Mouse (Mus musculus) lung, embryonic 14.5 days (tissue): Measurements from ENCODE around the gene Pik3r1. TPM values are rescaled to one million over a fixed set of nuclear protein-coding genes. Genes with fewer than 3 reads are reported as not detected.

Source experiments
- ATAC-seq: fragments of 200-750 bp; cut with Nextera tagmentation; 2 replicates; pipeline ENCODE4 v1.8.0; 2017; ENCODE audit warnings: mild to moderate bottlenecking, moderate TSS enrichment, moderate library complexity; ENCODE audit not compliant: insufficient read depth
- DNase-seq: peaks from one replicate; pipeline ENCODE4 v3.0.0-alpha.2; 2015
- H3K27ac ChIP-seq: fragments of 300-500 bp; sonication (generic); 2 replicates; pipeline ENCODE4 v1.5.1; 2014; ENCODE audit warnings: low read depth, mild to moderate bottlenecking, moderate library complexity
- H3K27me3 ChIP-seq: fragments of 300-500 bp; sonication (generic); 2 replicates; pipeline ENCODE4 v1.6.1; 2014; ENCODE audit warnings: low read length, control low read depth; ENCODE audit not compliant: insufficient read depth
- H3K36me3 ChIP-seq: fragments of 300-500 bp; sonication (generic); 2 replicates; pipeline ENCODE4 v1.6.1; 2014; ENCODE audit warnings: control low read depth; ENCODE audit not compliant: insufficient read depth
- H3K4me1 ChIP-seq: fragments of 300-500 bp; sonication (generic); 2 replicates; pipeline ENCODE4 v1.6.1; 2014; ENCODE audit warnings: antibody characterized with exemption, control low read depth; ENCODE audit not compliant: insufficient read depth
- H3K4me2 ChIP-seq: fragments of 300-500 bp; sonication (generic); 2 replicates; pipeline ENCODE4 v1.6.1; 2014; ENCODE audit warnings: mild to moderate bottlenecking
- H3K4me3 ChIP-seq: fragments of 300-500 bp; sonication (generic); 2 replicates; pipeline ENCODE4 v1.5.1; 2014; ENCODE audit warnings: low read depth, low read length
- H3K9ac ChIP-seq: fragments of 300-500 bp; sonication (generic); 2 replicates; pipeline ENCODE4 v1.6.1; 2014
- H3K9me3 ChIP-seq: fragments of 300-500 bp; sonication (generic); 2 replicates; pipeline ENCODE4 v1.6.1; 2016; ENCODE audit warnings: low read depth, low read length, control low read depth
- CTCF ChIP-seq: IDR thresholded peaks from 2 replicates; pipeline ENCODE4 v1.5.1; 2016; ENCODE audit warnings: antibody characterized with exemption, low read depth
- WGBS: fragments of 180-500 bp; shearing (Covaris S2); extraction: QIAGEN DNeasy Blood & Tissue Kit; methylation state at CpG from one replicate; pipeline ENCODE4 v1.1.7; 2014; 5-methylcytosine and 5-hydroxymethylcytosine counted together
- polyA plus RNA-seq: library from polyadenylated mRNA; unstranded; fragments of >200 nt; fragmentation: Nextera tagmentation; extraction: Ambion mirVana; gene quantifications from 2 replicates; pipeline ENCODE4 v1.2.1, GENCODE M21; 2014

Gene Pik3r1
- polyA plus RNA-seq, 1 experiment from 2014 or later, result 33.4 TPM

GRCm38 (mm10) chr13:101692239-101692784 is 75.7 kb downstream of the Pik3r1 start:
- WGBS, result 42% methylated on average over 17 of the region's 17 CpGs
- ATAC-seq, result peak; percentile 36
- peak overlapping the region; percentile 86 for H3K4me2 ChIP-seq
- H3K4me1 ChIP-seq, result peaks cover 10% of the 10 kb centered on the region
- peak overlapping the region; percentile 58 for H3K27ac ChIP-seq
- peak overlapping the region; percentile 24 for H3K4me3 ChIP-seq
- peak; percentile 54 for DNase-seq
- H3K27me3 ChIP-seq, result no peaks in the 10 kb centered on the region
- TF ChIP-seq CTCF, result no peak
- H3K9me3 ChIP-seq, result no peaks in the 10 kb centered on the region
- H3K36me3 ChIP-seq, result peaks cover 22% of the 10 kb centered on the region
- H3K9ac ChIP-seq, result no peak overlapping the region; the same call in 1 of the 2 replicates

- WGBS, result 68% methylated on average over 6 of the region's 6 CpGs
- Histone ChIP-seq H3K9me3 (no peaks in the 10 kb centered on the region), H3K4me3 (peak overlapping the region; percentile 24; the same call in 1 of the 2 replicates), H3K36me3 (peaks cover 28% of the 10 kb centered on the region), H3K27ac (no peak overlapping the region), H3K4me2 (peak overlapping the region; percentile 86), H3K4me1 (peaks cover 10% of the 10 kb centered on the region), H3K9ac (peak overlapping the region; percentile 30), H3K27me3 (no peaks in the 10 kb centered on the region)
- DNase-seq (no peak), ATAC-seq (no peak)
- TF ChIP-seq CTCF, result no peak
Measured at GRCm38 (mm10) chr13:101691669-101692068, 76.3 kb downstream of the Pik3r1 start.

- Histone ChIP-seq H3K4me1 (peaks cover 10% of the 10 kb centered on the region), H3K4me3 (peak overlapping the region; percentile 15; the same call in 1 of the 2 replicates), H3K36me3 (peaks cover 34% of the 10 kb centered on the region), H3K9ac (peak overlapping the region; percentile 30; the same call in 1 of the 2 replicates), H3K27me3 (no peaks in the 10 kb centered on the region), H3K9me3 (no peaks in the 10 kb centered on the region), H3K4me2 (peak overlapping the region; percentile 86), H3K27ac (no peak overlapping the region)
- ATAC-seq, result no peak
- TF ChIP-seq CTCF, result no peak
- 68% methylated on average over 10 of the region's 10 CpGs for WGBS
- no peak for DNase-seq
Measured at GRCm38 (mm10) chr13:101690911-101691655, 76.9 kb downstream of the Pik3r1 start.

GRCm38 (mm10) chr13:101690167-101690566 is 77.8 kb downstream of the Pik3r1 start:
- TF ChIP-seq CTCF, result no peak
- peaks cover 5% of the 10 kb centered on the region; the same call in 1 of the 2 replicates for H3K4me1 ChIP-seq
- no peak for ATAC-seq
- H3K9ac ChIP-seq, result no peak overlapping the region
- H3K4me2 ChIP-seq, result no peak overlapping the region
- H3K9me3 ChIP-seq, result no peaks in the 10 kb centered on the region
- peak; percentile 64 for DNase-seq
- H3K4me3 ChIP-seq, result no peak overlapping the region
- no peak overlapping the region for H3K27ac ChIP-seq
- 45% methylated on average over 6 of the region's 6 CpGs for WGBS
- no peaks in the 10 kb centered on the region for H3K27me3 ChIP-seq
- peaks cover 43% of the 10 kb centered on the region for H3K36me3 ChIP-seq

DNA sequence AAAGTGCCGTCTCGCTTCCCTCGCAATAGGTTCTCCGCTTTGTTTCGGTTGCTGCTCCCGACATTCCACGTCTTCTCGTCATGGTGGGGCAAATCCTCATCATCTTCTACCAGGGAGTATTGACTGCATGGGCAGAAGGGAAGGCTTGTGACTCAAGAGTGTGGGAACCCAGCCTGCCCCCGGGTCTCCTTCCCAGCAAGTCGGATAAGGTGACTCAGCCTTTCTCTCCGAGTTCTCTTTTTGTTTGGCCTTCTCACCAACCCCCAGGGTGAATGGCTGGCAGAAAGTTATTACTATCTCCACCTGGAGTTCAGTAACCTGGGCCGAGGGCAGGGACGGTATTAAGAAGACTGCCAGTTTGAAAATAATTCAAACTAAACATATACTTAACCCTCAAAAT is 81.8 kb downstream of the Pik3r1 start:
- Histone ChIP-seq H3K9ac (no peak overlapping the region), H3K36me3 (peaks cover 57% of the 10 kb centered on the region), H3K9me3 (no peaks in the 10 kb centered on the region), H3K27me3 (no peaks in the 10 kb centered on the region), H3K4me1 (no peaks in the 10 kb centered on the region; the same call in 1 of the 2 replicates), H3K4me3 (no peak overlapping the region), H3K27ac (no peak overlapping the region), H3K4me2 (no peak overlapping the region)
- DNase-seq, result no peak
- 89% methylated on average over 13 of the region's 13 CpGs for WGBS
- no peak for ATAC-seq
- no peak for TF ChIP-seq CTCF

GRCm38 (mm10) chr13:101684706-101685105 is 83.3 kb downstream of the Pik3r1 start:
- Histone ChIP-seq H3K36me3 (peaks cover 54% of the 10 kb centered on the region), H3K4me1 (no peaks in the 10 kb centered on the region), H3K27me3 (no peaks in the 10 kb centered on the region), H3K4me3 (no peak overlapping the region), H3K9me3 (no peaks in the 10 kb centered on the region), H3K27ac (no peak overlapping the region), H3K4me2 (no peak overlapping the region), H3K9ac (no peak overlapping the region)
- WGBS, result 86% methylated on average over 14 of the region's 14 CpGs
- no peak for ATAC-seq
- no peak for TF ChIP-seq CTCF
- DNase-seq, result no peak

- no peak for TF ChIP-seq CTCF
- DNase-seq, result no peak
Measured at GRCm38 (mm10) chr13:101682378-101682777, 85.6 kb downstream of the Pik3r1 start.

More at GRCm38 (mm10) chr13:101682378-101682777, 85.6 kb downstream of the Pik3r1 start:
- 75% methylated on average over 4 of the region's 4 CpGs for WGBS
- no peak for ATAC-seq
- H3K9ac ChIP-seq, result no peak overlapping the region
- H3K4me3 ChIP-seq, result no peak overlapping the region
- peaks cover 35% of the 10 kb centered on the region for H3K36me3 ChIP-seq
- no peaks in the 10 kb centered on the region for H3K9me3 ChIP-seq
- H3K27me3 ChIP-seq, result no peaks in the 10 kb centered on the region
- H3K4me2 ChIP-seq, result no peak overlapping the region
- no peaks in the 10 kb centered on the region for H3K4me1 ChIP-seq
- H3K27ac ChIP-seq, result no peak overlapping the region
